Mouse (Mus musculus) stomach, embryonic 16.5 days (tissue): ENCODE measurements around the gene Prr15l. TPM values are rescaled to one million over a fixed set of nuclear protein-coding genes. Genes with fewer than 3 reads are reported as not detected.

Source experiments
- ATAC-seq: fragments of 200-750 bp; cut with Nextera tagmentation; 2 replicates; pipeline ENCODE4 v1.8.0; 2017; ENCODE audit warnings: moderate number of reproducible peaks, moderate TSS enrichment; ENCODE audit not compliant: insufficient read depth, low FRiP score
- H3K27ac ChIP-seq: fragments of 300-500 bp; sonication (generic); 2 replicates; pipeline ENCODE4 v1.5.1; 2014; ENCODE audit warnings: low read length
- H3K27me3 ChIP-seq: fragments of 300-500 bp; sonication (generic); 2 replicates; pipeline ENCODE4 v1.6.1; 2014; ENCODE audit warnings: low read length, control low read depth, mixed read lengths; ENCODE audit not compliant: control insufficient read depth, insufficient read depth
- H3K36me3 ChIP-seq: fragments of 300-500 bp; sonication (generic); 2 replicates; pipeline ENCODE4 v1.6.1; 2014; ENCODE audit warnings: low read length; ENCODE audit not compliant: control insufficient read depth, insufficient read depth
- H3K4me1 ChIP-seq: fragments of 300-500 bp; sonication (generic); 2 replicates; pipeline ENCODE4 v1.6.1; 2014; ENCODE audit warnings: low read length, control low read depth, mixed read lengths; ENCODE audit not compliant: control insufficient read depth, insufficient read depth
- H3K4me2 ChIP-seq: fragments of 300-500 bp; sonication (generic); 2 replicates; pipeline ENCODE4 v1.6.1; 2014; ENCODE audit warnings: low read depth, low read length, mixed read lengths
- H3K4me3 ChIP-seq: fragments of 300-500 bp; sonication (generic); replicated peaks from 2 replicates; pipeline ENCODE4 v1.5.1; 2014; ENCODE audit warnings: mild to moderate bottlenecking, low read length
- H3K9ac ChIP-seq: fragments of 300-500 bp; sonication (generic); 2 replicates; pipeline ENCODE4 v1.6.1; 2014; ENCODE audit warnings: low read length
- H3K9me3 ChIP-seq: fragments of 300-500 bp; sonication (generic); replicated peaks from 2 replicates; pipeline ENCODE4 v1.6.1; 2016; ENCODE audit warnings: low read length, control low read depth; ENCODE audit not compliant: control insufficient read depth
- WGBS: fragments of 180-500 bp; shearing (Covaris S2); extraction: QIAGEN DNeasy Blood & Tissue Kit; methylation state at CpG from one replicate; pipeline ENCODE4 v1.1.7; 2014; 5-methylcytosine and 5-hydroxymethylcytosine counted together
- polyA plus RNA-seq: library from polyadenylated mRNA; unstranded; fragments of >200 nt; fragmentation: Nextera tagmentation; extraction: Ambion mirVana; gene quantifications from 2 replicates; pipeline ENCODE4 v1.2.1, GENCODE M21; 2015

Gene Prr15l
- polyA plus RNA-seq, 1 experiment from 2014 or later, result 70.8 TPM

GRCm38 (mm10) chr11:96984903-96985302, 57.0 kb downstream of the Prr15l start:
- H3K27me3 ChIP-seq, result no peaks in the 10 kb centered on the region; the same call in none of the 2 replicates
- H3K4me1 ChIP-seq, result peaks cover 9% of the 10 kb centered on the region; the same call in 1 of the 2 replicates
- H3K4me3 ChIP-seq, result no peak overlapping the region
- no peaks in the 10 kb centered on the region for H3K36me3 ChIP-seq
- H3K27ac ChIP-seq, result no peak overlapping the region
- no peak for ATAC-seq
- H3K4me2 ChIP-seq, result no peak overlapping the region
- WGBS, result 25% methylated on average over 4 of the region's 4 CpGs
- H3K9ac ChIP-seq, result no peak overlapping the region
- no peaks in the 10 kb centered on the region for H3K9me3 ChIP-seq

- peaks cover 9% of the 10 kb centered on the region; the same call in 1 of the 2 replicates for H3K4me1 ChIP-seq
- H3K9me3 ChIP-seq, result no peaks in the 10 kb centered on the region
- no peak overlapping the region for H3K4me3 ChIP-seq
- H3K27me3 ChIP-seq, result no peaks in the 10 kb centered on the region; the same call in none of the 2 replicates
- ATAC-seq, result no peak
- no peak overlapping the region for H3K27ac ChIP-seq
- no peaks in the 10 kb centered on the region for H3K36me3 ChIP-seq
- no peak overlapping the region for H3K9ac ChIP-seq
- no peak overlapping the region for H3K4me2 ChIP-seq
- 34% methylated on average over 3 of the region's 3 CpGs for WGBS
Measured at GRCm38 (mm10) chr11:96986463-96986862, 58.6 kb downstream of the Prr15l start.

Other genes starting within 250 kb of the Prr15l start
- gene Snx11, start 150.5 kb upstream of the Prr15l start, polyA plus RNA-seq, result 14.6 and 14.9 TPM in 2 replicates
- 67.5 and 75.1 TPM in 2 replicates for gene Cbx1, start 139.0 kb upstream of the Prr15l start, polyA plus RNA-seq
- 64.8 and 65.7 TPM in 2 replicates for gene Nfe2l1, start 98.1 kb upstream of the Prr15l start, polyA plus RNA-seq
- 124 and 136 TPM in 2 replicates for gene Copz2, start 78.2 kb upstream of the Prr15l start, polyA plus RNA-seq
- 68.7 and 75.0 TPM in 2 replicates for gene Cdk5rap3, start 11.6 kb upstream of the Prr15l start, polyA plus RNA-seq
- gene Pnpo, start 15.9 kb downstream of the Prr15l start, polyA plus RNA-seq, result 70.7 and 76.8 TPM in 2 replicates
- 13.4 and 14.6 TPM in 2 replicates for gene Sp2, start 54.9 kb downstream of the Prr15l start, polyA plus RNA-seq
- 6.1 and 9.7 TPM in 2 replicates for gene Sp6, start 85.3 kb downstream of the Prr15l start, polyA plus RNA-seq
- 20.3 and 20.7 TPM in 2 replicates for gene Scrn2, start 101.8 kb downstream of the Prr15l start, polyA plus RNA-seq
- 0.34 and 0.62 TPM in 2 replicates for gene Lrrc46, start 113.3 kb downstream of the Prr15l start, polyA plus RNA-seq
- gene Mrpl10, start 113.5 kb downstream of the Prr15l start, polyA plus RNA-seq, result 76.7 and 78.9 TPM in 2 replicates
- 10.5 and 11.8 TPM in 2 replicates for gene Osbpl7, start 122.5 kb downstream of the Prr15l start, polyA plus RNA-seq
- gene Tbx21, start 187.2 kb downstream of the Prr15l start, polyA plus RNA-seq, result 0.09 and 0.13 TPM in 2 replicates
- gene Tbkbp1, start 223.4 kb downstream of the Prr15l start, polyA plus RNA-seq, result 2.0 and 2.5 TPM in 2 replicates